Mouse (Mus musculus): ENCODE results near the gene Gm10553. TPM values are rescaled to one million over a fixed set of nuclear protein-coding genes. Genes with fewer than 3 reads are reported as not detected.
"Not testable (repeated sequence)": the region's sequence is repeated elsewhere in the genome, so short reads cannot be mapped to it uniquely, and the experiment has no call there.

Gene Gm10553
- polyA plus RNA-seq, 1 experiment from 2014 or later = not detected

- not testable (repeated sequence) for H3K4me3 ChIP-seq (ENCODE audit: low read depth, low read length); H3K36me3 ChIP-seq (ENCODE audit: control insufficient read depth, insufficient read depth, low read length); H3K27ac ChIP-seq (ENCODE audit: low read depth, low read length); H3K4me1 ChIP-seq (ENCODE audit: control insufficient read depth, insufficient read depth, low read length); H3K9me3 ChIP-seq (replicated peaks; ENCODE audit: control insufficient read depth, low read length); H3K9ac ChIP-seq (ENCODE audit: low read length); H3K4me2 ChIP-seq (ENCODE audit: low read length); ATAC-seq; H3K27me3 ChIP-seq (replicated peaks; ENCODE audit: control insufficient read depth, insufficient read depth, low read length); DNase-seq (ENCODE audit: low spot score)
- WGBS = 72% methylated on average over 4 of the region's 6 CpGs
Measured at GRCm38 (mm10) chr1:85117537-85117936, 17.6 kb downstream of the Gm10553 start.

GRCm38 (mm10) chr1:85118341-85118740, 18.4 kb downstream of the Gm10553 start:
- H3K27me3 ChIP-seq (replicated peaks; ENCODE audit: control insufficient read depth, insufficient read depth, low read length); ATAC-seq; DNase-seq (ENCODE audit: low spot score); H3K4me3 ChIP-seq (ENCODE audit: low read depth, low read length); H3K9ac ChIP-seq (ENCODE audit: low read length); H3K9me3 ChIP-seq (replicated peaks; ENCODE audit: control insufficient read depth, low read length); H3K4me1 ChIP-seq (ENCODE audit: control insufficient read depth, insufficient read depth, low read length); H3K27ac ChIP-seq (ENCODE audit: low read depth, low read length); H3K4me2 ChIP-seq (ENCODE audit: low read length); H3K36me3 ChIP-seq (ENCODE audit: control insufficient read depth, insufficient read depth, low read length): not testable (repeated sequence)
- WGBS = 69% methylated on average over 5 of the region's 6 CpGs

- H3K4me3 ChIP-seq (ENCODE audit: low read depth, low read length); H3K36me3 ChIP-seq (ENCODE audit: control insufficient read depth, insufficient read depth, low read length); ATAC-seq; H3K4me1 ChIP-seq (ENCODE audit: control insufficient read depth, insufficient read depth, low read length); H3K27me3 ChIP-seq (replicated peaks; ENCODE audit: control insufficient read depth, insufficient read depth, low read length); H3K4me2 ChIP-seq (ENCODE audit: low read length); H3K9me3 ChIP-seq (replicated peaks; ENCODE audit: control insufficient read depth, low read length); DNase-seq (ENCODE audit: low spot score); H3K27ac ChIP-seq (ENCODE audit: low read depth, low read length); H3K9ac ChIP-seq (ENCODE audit: low read length): not testable (repeated sequence)
- 90% methylated on average over 4 of the region's 4 CpGs for WGBS
Measured at GRCm38 (mm10) chr1:85121841-85122240, 21.9 kb downstream of the Gm10553 start.

GRCm38 (mm10) chr1:85133671-85134070, 33.7 kb downstream of the Gm10553 start:
- not testable (repeated sequence) for H3K27ac ChIP-seq (ENCODE audit: low read depth, low read length); H3K9me3 ChIP-seq (replicated peaks; ENCODE audit: control insufficient read depth, low read length); H3K4me2 ChIP-seq (ENCODE audit: low read length); H3K4me1 ChIP-seq (ENCODE audit: control insufficient read depth, insufficient read depth, low read length); H3K4me3 ChIP-seq (ENCODE audit: low read depth, low read length); H3K9ac ChIP-seq (ENCODE audit: low read length); DNase-seq (ENCODE audit: low spot score); ATAC-seq; H3K36me3 ChIP-seq (ENCODE audit: control insufficient read depth, insufficient read depth, low read length); H3K27me3 ChIP-seq (replicated peaks; ENCODE audit: control insufficient read depth, insufficient read depth, low read length)
- WGBS = 91% methylated on average over 20 of the region's 22 CpGs

Other genes starting within 250 kb of the Gm10553 start
- gene Slc16a14, start 165.0 kb upstream of the Gm10553 start, polyA plus RNA-seq (2014; fragmentation: Nextera tagmentation; extraction: Ambion mirVana) = 9.1 and 9.9 TPM in 2 replicates
- not detected in 2 replicates for gene A530032D15Rik, start 9.7 kb downstream of the Gm10553 start, polyA plus RNA-seq (2014; fragmentation: Nextera tagmentation; extraction: Ambion mirVana)
- gene C130026I21Rik, start 170.4 kb downstream of the Gm10553 start, polyA plus RNA-seq (2014; fragmentation: Nextera tagmentation; extraction: Ambion mirVana) = not detected in 2 replicates